Mouse (Mus musculus): ENCODE results near the gene Atp6v0d1. TPM values are rescaled to one million over a fixed set of nuclear protein-coding genes. Genes with fewer than 3 reads are reported as not detected.
"Not testable (repeated sequence)": the region's sequence is repeated elsewhere in the genome, so short reads cannot be mapped to it uniquely, and the experiment has no call there.

The Atp6v0d1 gene
- polyA plus RNA-seq, 1 experiment from 2014 or later, result 73.2 TPM

- H3K4me3 ChIP-seq (replicated peaks), result no peak overlapping the region
- ATAC-seq (ENCODE audit: insufficient read depth, low FRiP score, low read depth), result no peak
- 83% methylated on average over 9 of the region's 9 CpGs for WGBS
Observed at GRCm38 (mm10) chr8:105571810-105572209, 6.0 kb upstream of the Atp6v0d1 start.

GRCm38 (mm10) chr8:105566703-105567595, 1.1 kb upstream of the Atp6v0d1 start:
- peak overlapping the region; percentile 23; the same call in 1 of the 2 replicates for H3K9ac ChIP-seq
- no peak overlapping the region for H3K27ac ChIP-seq
- H3K36me3 ChIP-seq, result no peaks in the 10 kb centered on the region
- no peaks in the 10 kb centered on the region for H3K27me3 ChIP-seq (replicated peaks)
- H3K4me2 ChIP-seq, result peak overlapping the region; percentile 89
- H3K4me1 ChIP-seq, result peaks cover 24% of the 10 kb centered on the region
- no peaks in the 10 kb centered on the region for H3K9me3 ChIP-seq
- 22% methylated on average over 27 of the region's 27 CpGs for WGBS
- ATAC-seq (ENCODE audit: insufficient read depth, low FRiP score, low read depth), result peak; percentile 7; the same call in 1 of the 2 replicates
- peak overlapping the region; percentile 85 for H3K4me3 ChIP-seq (replicated peaks)

More at GRCm38 (mm10) chr8:105571810-105572209, 6.0 kb upstream of the Atp6v0d1 start:
- H3K9ac ChIP-seq, result no peak overlapping the region
- no peak overlapping the region for H3K4me2 ChIP-seq
- no peaks in the 10 kb centered on the region for H3K9me3 ChIP-seq
- peaks cover 5% of the 10 kb centered on the region for H3K4me1 ChIP-seq
- H3K27ac ChIP-seq, result no peak overlapping the region
- no peaks in the 10 kb centered on the region for H3K36me3 ChIP-seq
- H3K27me3 ChIP-seq (replicated peaks), result no peaks in the 10 kb centered on the region

GRCm38 (mm10) chr8:105565401-105565881, 406 bp downstream of the Atp6v0d1 start:
- Histone ChIP-seq H3K4me1 (peaks cover 24% of the 10 kb centered on the region), H3K4me2 (peak overlapping the region; percentile 89), H3K4me3 (replicated peaks) (peak overlapping the region; percentile 85), H3K9me3 (no peaks in the 10 kb centered on the region), H3K27me3 (replicated peaks) (no peaks in the 10 kb centered on the region), H3K27ac (peak overlapping the region; percentile 70), H3K9ac (peak overlapping the region; percentile 80), H3K36me3 (no peaks in the 10 kb centered on the region)
- WGBS, result under 1% methylated on average over 31 of the region's 31 CpGs
- ATAC-seq (ENCODE audit: insufficient read depth, low FRiP score, low read depth), result peak; percentile 61

GRCm38 (mm10) chr8:105564573-105565229, 1.1 kb downstream of the Atp6v0d1 start:
- WGBS, result 73% methylated on average over 9 of the region's 9 CpGs
- not testable (repeated sequence) for ATAC-seq (ENCODE audit: insufficient read depth, low FRiP score, low read depth)
- peak overlapping the region; percentile 85 for H3K4me3 ChIP-seq (replicated peaks)

GRCm38 (mm10) chr8:105563871-105564270, 2.0 kb downstream of the Atp6v0d1 start:
- H3K36me3 ChIP-seq, result no peaks in the 10 kb centered on the region
- ATAC-seq (ENCODE audit: insufficient read depth, low FRiP score, low read depth), result no peak
- peaks cover 24% of the 10 kb centered on the region for H3K4me1 ChIP-seq
- no peaks in the 10 kb centered on the region for H3K27me3 ChIP-seq (replicated peaks)
- no peaks in the 10 kb centered on the region for H3K9me3 ChIP-seq
- 77% methylated on average over 1 of the region's 1 CpGs for WGBS
- H3K4me2 ChIP-seq, result peak overlapping the region; percentile 17; the same call in 1 of the 2 replicates
- no peak overlapping the region for H3K4me3 ChIP-seq (replicated peaks)
- H3K27ac ChIP-seq, result no peak overlapping the region
- no peak overlapping the region for H3K9ac ChIP-seq

More at GRCm38 (mm10) chr8:105564573-105565229, 1.1 kb downstream of the Atp6v0d1 start:
- Histone ChIP-seq H3K9ac (peak overlapping the region; percentile 80; the same call in 1 of the 2 replicates), H3K4me2 (peak overlapping the region; percentile 89), H3K4me1 (peaks cover 24% of the 10 kb centered on the region)
- H3K27ac ChIP-seq; H3K9me3 ChIP-seq; H3K27me3 ChIP-seq (replicated peaks); H3K36me3 ChIP-seq: not testable (repeated sequence)

- Histone ChIP-seq H3K4me1 (peaks cover 24% of the 10 kb centered on the region), H3K27me3 (replicated peaks) (no peaks in the 10 kb centered on the region), H3K9me3 (no peaks in the 10 kb centered on the region), H3K9ac (no peak overlapping the region), H3K4me2 (no peak overlapping the region), H3K36me3 (no peaks in the 10 kb centered on the region), H3K4me3 (replicated peaks) (no peak overlapping the region), H3K27ac (no peak overlapping the region)
- no peak for ATAC-seq (ENCODE audit: insufficient read depth, low FRiP score, low read depth)
- 85% methylated on average over 3 of the region's 3 CpGs for WGBS
Observed at GRCm38 (mm10) chr8:105562863-105563262, 3.0 kb downstream of the Atp6v0d1 start.

GRCm38 (mm10) chr8:105555230-105555629, 10.6 kb downstream of the Atp6v0d1 start:
- Histone ChIP-seq H3K36me3 (no peaks in the 10 kb centered on the region), H3K27ac (no peak overlapping the region), H3K4me3 (replicated peaks) (no peak overlapping the region), H3K4me2 (no peak overlapping the region), H3K9me3 (no peaks in the 10 kb centered on the region), H3K9ac (no peak overlapping the region), H3K4me1 (no peaks in the 10 kb centered on the region), H3K27me3 (replicated peaks) (no peaks in the 10 kb centered on the region)
- WGBS, result 78% methylated on average over 3 of the region's 3 CpGs
- ATAC-seq (ENCODE audit: insufficient read depth, low FRiP score, low read depth), result no peak; the same call in 1 of the 2 replicates

GRCm38 (mm10) chr8:105554087-105554486, 11.8 kb downstream of the Atp6v0d1 start:
- ATAC-seq (ENCODE audit: insufficient read depth, low FRiP score, low read depth), result peak; percentile 52; the same call in 1 of the 2 replicates
- Histone ChIP-seq H3K4me2 (no peak overlapping the region), H3K9me3 (no peaks in the 10 kb centered on the region), H3K4me3 (replicated peaks) (no peak overlapping the region), H3K9ac (no peak overlapping the region), H3K27me3 (replicated peaks) (no peaks in the 10 kb centered on the region), H3K36me3 (no peaks in the 10 kb centered on the region), H3K27ac (no peak overlapping the region), H3K4me1 (no peaks in the 10 kb centered on the region)

- H3K36me3 ChIP-seq, result no peaks in the 10 kb centered on the region
- 73% methylated on average over 1 of the region's 1 CpGs for WGBS
Observed at GRCm38 (mm10) chr8:105552824-105553223, 13.0 kb downstream of the Atp6v0d1 start.

GRCm38 (mm10) chr8:105552032-105552431, 13.8 kb downstream of the Atp6v0d1 start:
- Histone ChIP-seq H3K36me3 (no peaks in the 10 kb centered on the region), H3K4me2 (no peak overlapping the region), H3K4me3 (replicated peaks) (no peak overlapping the region), H3K9ac (no peak overlapping the region), H3K4me1 (no peaks in the 10 kb centered on the region), H3K27ac (no peak overlapping the region), H3K9me3 (no peaks in the 10 kb centered on the region), H3K27me3 (replicated peaks) (no peaks in the 10 kb centered on the region)
- no peak for ATAC-seq (ENCODE audit: insufficient read depth, low FRiP score, low read depth)
- WGBS, result 85% methylated on average over 2 of the region's 2 CpGs

More at GRCm38 (mm10) chr8:105552824-105553223, 13.0 kb downstream of the Atp6v0d1 start:
- ATAC-seq (ENCODE audit: insufficient read depth, low FRiP score, low read depth), result no peak
- no peak overlapping the region for H3K9ac ChIP-seq
- H3K27me3 ChIP-seq (replicated peaks), result no peaks in the 10 kb centered on the region
- H3K9me3 ChIP-seq, result no peaks in the 10 kb centered on the region
- no peaks in the 10 kb centered on the region for H3K4me1 ChIP-seq
- H3K27ac ChIP-seq, result no peak overlapping the region
- H3K4me3 ChIP-seq (replicated peaks), result no peak overlapping the region
- no peak overlapping the region for H3K4me2 ChIP-seq

- no peak overlapping the region for H3K9ac ChIP-seq
- H3K27me3 ChIP-seq (replicated peaks), result no peaks in the 10 kb centered on the region
- no peaks in the 10 kb centered on the region for H3K9me3 ChIP-seq
- no peak for ATAC-seq (ENCODE audit: insufficient read depth, low FRiP score, low read depth)
- H3K4me3 ChIP-seq (replicated peaks), result no peak overlapping the region
- no peak overlapping the region for H3K27ac ChIP-seq
- WGBS, result 73% methylated on average over 2 of the region's 2 CpGs
- peaks cover 2% of the 10 kb centered on the region; the same call in 1 of the 2 replicates for H3K4me1 ChIP-seq
- H3K4me2 ChIP-seq, result no peak overlapping the region
- H3K36me3 ChIP-seq, result no peaks in the 10 kb centered on the region
Observed at GRCm38 (mm10) chr8:105550083-105550482, 15.8 kb downstream of the Atp6v0d1 start.

GRCm38 (mm10) chr8:105549506-105549905, 16.3 kb downstream of the Atp6v0d1 start:
- Histone ChIP-seq H3K27me3 (replicated peaks) (no peaks in the 10 kb centered on the region), H3K27ac (no peak overlapping the region), H3K4me3 (replicated peaks) (no peak overlapping the region), H3K36me3 (no peaks in the 10 kb centered on the region), H3K4me2 (no peak overlapping the region), H3K9ac (no peak overlapping the region), H3K9me3 (no peaks in the 10 kb centered on the region), H3K4me1 (peaks cover 5% of the 10 kb centered on the region; the same call in 1 of the 2 replicates)
- 93% methylated on average over 1 of the region's 1 CpGs for WGBS
- ATAC-seq (ENCODE audit: insufficient read depth, low FRiP score, low read depth), result no peak
